Mouse (Mus musculus): Measurements from ENCODE around the gene Olfr47. TPM values are rescaled to one million over a fixed set of nuclear protein-coding genes. Genes with fewer than 3 reads are reported as not detected.
"Not testable (repeated sequence)": the region's sequence is repeated elsewhere in the genome, so short reads cannot be mapped to it uniquely, and the experiment has no call there.

Olfr47 gene
- total RNA-seq (2015; ENCODE audit: low replicate concordance) (not detected in 2 replicates), total RNA-seq (2017; ENCODE audit: low replicate concordance) (not detected in 2 replicates)

GRCm38 (mm10) chr6:43231255-43231654, at the start of gene Olfr47:
Gene Olfr47, plus strand, starts transcription at chr6:43231529.
- not testable (repeated sequence) for ATAC-seq (replicated peaks; ENCODE audit: low FRiP score, poor library complexity, severe bottlenecking)

GRCm38 (mm10) chr6:43190986-43191385, 40.3 kb upstream of the Olfr47 start:
- ATAC-seq (replicated peaks; ENCODE audit: low FRiP score, poor library complexity, severe bottlenecking): no peak

DNA sequence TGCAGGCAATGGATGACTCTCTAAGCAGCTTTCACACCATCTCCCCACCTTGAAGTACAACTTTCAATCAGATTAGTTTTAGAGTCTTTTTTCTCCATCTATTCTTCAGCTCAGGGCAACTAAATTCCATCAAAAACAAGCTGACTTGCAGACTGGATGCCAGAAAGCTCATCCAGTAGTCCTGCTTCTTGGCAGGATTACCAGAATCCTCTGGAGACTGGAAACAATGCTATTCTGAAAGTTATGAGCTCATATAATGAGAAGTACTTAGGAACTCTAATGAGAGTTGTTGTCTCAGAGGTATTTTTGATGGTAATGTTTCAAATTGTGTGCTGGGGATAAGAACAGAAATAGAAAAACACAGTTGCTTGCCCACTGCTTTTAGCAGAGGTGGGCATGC, 34.5 kb upstream of the Olfr47 start, which contains the start of gene Olfr435:
Gene Olfr435 (plus strand): TSS at position 366 of the 400 bp plus-strand sequence.
- no peak for ATAC-seq (replicated peaks; ENCODE audit: low FRiP score, poor library complexity, severe bottlenecking)

- no peak for ATAC-seq (replicated peaks; ENCODE audit: low FRiP score, poor library complexity, severe bottlenecking)
Measured at GRCm38 (mm10) chr6:43198094-43198493, 33.2 kb upstream of the Olfr47 start.

GRCm38 (mm10) chr6:43202786-43203185, 28.5 kb upstream of the Olfr47 start:
- no peak for ATAC-seq (replicated peaks; ENCODE audit: low FRiP score, poor library complexity, severe bottlenecking)

DNA sequence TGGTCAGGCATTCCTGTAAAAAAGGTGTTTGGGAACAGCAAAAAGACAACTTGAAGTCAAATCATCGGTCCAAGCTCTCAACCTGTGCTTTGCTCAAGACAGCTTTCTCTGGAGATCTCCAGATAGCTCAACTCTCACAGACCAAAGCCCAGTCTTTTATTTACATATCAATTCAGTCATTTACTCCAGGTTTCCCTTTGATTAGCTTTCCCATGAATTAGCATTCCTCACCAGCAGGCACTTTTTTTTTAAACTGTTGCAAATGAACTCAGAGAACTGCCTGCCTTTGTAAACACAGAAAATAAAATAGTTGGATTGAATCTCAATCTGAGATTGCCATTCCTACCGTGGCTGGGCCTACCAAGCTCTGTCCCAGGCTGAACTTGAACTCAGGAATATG, 26.0 kb upstream of the Olfr47 start:
- no peak for ATAC-seq (replicated peaks; ENCODE audit: low FRiP score, poor library complexity, severe bottlenecking)

- ATAC-seq (replicated peaks; ENCODE audit: low FRiP score, poor library complexity, severe bottlenecking): not testable (repeated sequence)
Measured at GRCm38 (mm10) chr6:43212873-43213272, 18.5 kb upstream of the Olfr47 start, which contains the start of gene Olfr434. Gene Olfr434, plus strand, starts transcription at chr6:43213021.

GRCm38 (mm10) chr6:43242061-43242460, 10.7 kb downstream of the Olfr47 start:
- ATAC-seq (replicated peaks; ENCODE audit: low FRiP score, poor library complexity, severe bottlenecking): no peak

GRCm38 (mm10) chr6:43247396-43247795, 16.1 kb downstream of the Olfr47 start:
- ATAC-seq (replicated peaks; ENCODE audit: low FRiP score, poor library complexity, severe bottlenecking): no peak

- no peak for ATAC-seq (replicated peaks; ENCODE audit: low FRiP score, poor library complexity, severe bottlenecking)
Measured at GRCm38 (mm10) chr6:43252994-43253393, 21.7 kb downstream of the Olfr47 start.

DNA sequence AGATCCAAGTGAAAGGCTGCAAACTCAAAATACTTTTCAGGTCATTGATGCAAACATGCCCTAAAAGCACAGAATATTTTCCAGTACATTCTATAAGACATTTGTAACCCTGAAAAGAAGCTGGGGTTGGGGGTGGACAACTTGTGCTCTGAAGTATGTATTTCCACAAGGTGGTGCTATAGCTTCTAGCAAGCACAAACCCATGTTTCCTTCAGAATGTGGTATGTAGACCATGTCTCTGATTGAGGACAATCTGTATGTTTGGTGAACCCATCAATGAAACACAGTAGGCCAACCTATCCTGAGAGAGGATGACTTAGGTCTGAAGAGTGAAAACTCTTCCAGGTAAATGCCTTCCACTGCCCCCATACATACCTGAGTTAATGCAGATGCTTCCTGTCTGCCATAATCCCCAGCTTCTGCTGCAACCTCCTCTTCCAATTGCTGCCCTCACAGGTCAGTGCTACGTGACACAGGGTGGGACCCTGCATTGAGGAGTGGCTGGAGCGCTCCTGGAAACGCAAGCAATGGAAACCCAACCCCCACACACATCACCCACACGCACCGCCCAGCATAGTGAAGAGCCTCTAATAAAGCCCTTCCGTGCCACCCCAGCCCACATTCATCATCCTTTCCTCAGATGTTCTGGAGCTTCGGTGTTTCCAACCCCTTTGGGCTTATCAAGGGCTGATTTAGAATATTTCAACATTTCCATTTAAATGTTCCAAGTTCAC, 23.0 kb downstream of the Olfr47 start:
- ATAC-seq (replicated peaks; ENCODE audit: low FRiP score, poor library complexity, severe bottlenecking): no peak

- ATAC-seq (replicated peaks; ENCODE audit: low FRiP score, poor library complexity, severe bottlenecking): no peak
Measured at GRCm38 (mm10) chr6:43260756-43261155, 29.4 kb downstream of the Olfr47 start.

DNA sequence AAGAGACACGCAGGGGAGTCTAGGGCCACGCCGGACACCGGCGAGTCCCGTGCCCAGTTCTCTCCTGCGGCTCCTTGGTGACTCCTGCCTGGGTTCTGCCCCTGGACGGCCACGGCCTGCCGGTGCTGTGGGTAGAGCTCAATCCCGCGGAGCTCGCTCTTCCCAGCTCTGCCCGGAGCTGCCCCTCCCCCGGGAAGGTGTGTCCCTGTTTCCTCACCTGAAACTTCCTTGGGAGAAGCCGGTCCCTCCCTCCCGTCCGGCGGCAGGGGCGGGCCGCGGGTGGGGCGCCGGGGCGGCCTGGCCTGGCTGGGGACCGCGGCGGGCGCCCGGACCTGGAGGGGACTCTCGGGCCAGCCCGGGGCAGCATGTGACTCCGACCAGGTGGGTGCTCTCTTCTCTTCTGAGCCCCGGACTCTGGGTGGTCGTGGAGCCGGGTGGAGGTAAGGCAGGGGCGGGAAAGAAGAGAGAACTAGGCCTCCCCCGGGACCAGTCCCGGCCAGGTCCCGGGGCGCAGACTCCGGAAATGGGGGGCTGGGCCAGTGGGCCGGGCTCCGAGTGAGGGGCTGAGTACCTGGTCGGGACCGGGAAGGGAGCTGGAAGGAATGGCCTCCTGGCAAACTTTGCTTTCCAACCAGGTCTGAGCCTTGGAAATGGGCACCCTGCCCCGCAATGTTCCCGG, 34.2 kb downstream of the Olfr47 start, which contains the start of gene Arhgef5:
Gene Arhgef5 (plus strand): TSS at position 220 of the 679 bp plus-strand sequence.
- no peak for ATAC-seq (replicated peaks; ENCODE audit: low FRiP score, poor library complexity, severe bottlenecking)

- no peak for ATAC-seq (replicated peaks; ENCODE audit: low FRiP score, poor library complexity, severe bottlenecking)
Measured at GRCm38 (mm10) chr6:43266356-43266755, 35.0 kb downstream of the Olfr47 start.

- ATAC-seq (replicated peaks; ENCODE audit: low FRiP score, poor library complexity, severe bottlenecking): no peak
Measured at GRCm38 (mm10) chr6:43272597-43272996, 41.3 kb downstream of the Olfr47 start.

- no peak for ATAC-seq (replicated peaks; ENCODE audit: low FRiP score, poor library complexity, severe bottlenecking)
Measured at GRCm38 (mm10) chr6:43274123-43274522, 42.8 kb downstream of the Olfr47 start.

DNA sequence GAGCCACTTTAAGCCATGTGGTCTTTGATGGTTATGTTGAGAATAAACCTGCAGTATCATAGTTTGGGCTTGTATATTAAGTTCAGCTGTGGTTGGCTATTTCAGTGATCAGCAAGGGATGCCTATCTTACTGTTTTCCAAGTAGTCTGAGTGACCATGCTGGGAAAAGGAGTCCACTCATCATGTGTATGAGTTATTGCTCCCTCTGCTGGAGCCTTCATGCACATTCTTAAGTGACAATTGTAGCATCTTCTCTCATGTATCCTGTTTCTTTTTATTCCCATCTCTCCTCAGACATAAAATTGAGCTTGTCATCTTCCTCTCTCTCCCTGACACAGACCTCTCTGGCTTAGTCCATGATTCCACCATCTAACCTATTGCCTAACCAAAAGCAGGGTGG, 46.9 kb downstream of the Olfr47 start:
- ATAC-seq (replicated peaks; ENCODE audit: low FRiP score, poor library complexity, severe bottlenecking): no peak

DNA sequence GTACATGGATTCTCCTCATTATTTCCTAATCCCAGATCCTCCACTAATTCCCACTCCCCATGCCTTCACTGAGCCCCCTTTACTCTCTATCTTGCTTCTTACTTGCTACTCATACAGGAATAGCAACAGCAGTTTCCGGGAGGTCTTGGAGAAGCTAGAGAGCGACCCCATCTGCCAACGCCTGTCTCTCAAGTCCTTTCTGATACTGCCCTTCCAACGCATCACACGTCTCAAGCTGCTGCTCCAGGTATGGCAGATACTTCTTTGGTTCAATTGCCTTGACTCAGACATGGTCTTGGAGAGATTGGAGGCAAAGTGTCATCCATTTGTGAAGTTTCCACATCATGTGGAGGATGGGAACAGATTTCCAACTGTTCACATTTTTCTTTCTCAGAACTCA, 49.2 kb downstream of the Olfr47 start:
- no peak for ATAC-seq (replicated peaks; ENCODE audit: low FRiP score, poor library complexity, severe bottlenecking)

All from erythroid progenitor cell, adult 5-6 weeks (primary cell).